Mouse (Mus musculus) small intestine, adult 2 months (tissue): ENCODE data around the gene H2-DMb2. TPM values are rescaled to one million over a fixed set of nuclear protein-coding genes. Genes with fewer than 3 reads are reported as not detected.

Experiments
- H3K27ac ChIP-seq: fragments of 200-500 bp; 2 replicates; pipeline ENCODE4 v1.5.1; 2012; ENCODE audit warnings: low read depth, low read length, control low read depth, inconsistent platforms; ENCODE audit not compliant: insufficient read depth
- H3K27me3 ChIP-seq: fragments of 200-500 bp; 2 replicates; pipeline ENCODE4 v1.6.1; 2012; ENCODE audit warnings: mild to moderate bottlenecking, moderate library complexity, low read length, inconsistent platforms; ENCODE audit not compliant: control insufficient read depth, insufficient read depth
- H3K36me3 ChIP-seq: fragments of 200-500 bp; 2 replicates; pipeline ENCODE4 v1.6.1; 2012; ENCODE audit warnings: mild to moderate bottlenecking, low read length, control low read depth, inconsistent platforms; ENCODE audit not compliant: control insufficient read depth, insufficient read depth
- H3K4me1 ChIP-seq: fragments of 200-500 bp; 2 replicates; pipeline ENCODE4 v1.6.1; 2012; ENCODE audit warnings: low read length, inconsistent platforms, mixed read lengths; ENCODE audit not compliant: control insufficient read depth, insufficient read depth, insufficient read length
- H3K4me3 ChIP-seq: fragments of 200-500 bp; 2 replicates; pipeline ENCODE4 v1.5.1; 2012; ENCODE audit warnings: low read depth, mild to moderate bottlenecking, control low read depth, inconsistent platforms, low read length, moderate library complexity
- CTCF ChIP-seq: fragments of 200-500 bp; IDR thresholded peaks from 2 replicates; pipeline ENCODE4 v1.5.1; 2012; ENCODE audit warnings: low read depth, mild to moderate bottlenecking, control low read depth, inconsistent platforms, low read length, moderate library complexity, mixed read lengths; ENCODE audit not compliant: insufficient replicate concordance, insufficient read length; ENCODE audit errors: extremely low read depth
- POLR2A ChIP-seq: fragments of 200-500 bp; IDR thresholded peaks from 2 replicates; pipeline ENCODE4 v1.6.1; 2012; ENCODE audit warnings: low read depth, mild to moderate bottlenecking, control low read depth, inconsistent platforms, low read length, moderate library complexity
- WGBS: fragments of 180-500 bp; shearing (Covaris S2); methylation state at CpG from one replicate; pipeline ENCODE4 v1.1.7; 2018; 5-methylcytosine and 5-hydroxymethylcytosine counted together
- polyA plus RNA-seq: library from polyadenylated mRNA; depleted of rRNA; stranded (reverse); fragments of >200 nt; gene quantifications from 2 replicates; pipeline ENCODE4 v1.2.3, GENCODE M21; 2012; rRNA removed

H2-DMb2 gene
- 12.7 and 25.4 TPM in 2 replicates for polyA plus RNA-seq

DNA sequence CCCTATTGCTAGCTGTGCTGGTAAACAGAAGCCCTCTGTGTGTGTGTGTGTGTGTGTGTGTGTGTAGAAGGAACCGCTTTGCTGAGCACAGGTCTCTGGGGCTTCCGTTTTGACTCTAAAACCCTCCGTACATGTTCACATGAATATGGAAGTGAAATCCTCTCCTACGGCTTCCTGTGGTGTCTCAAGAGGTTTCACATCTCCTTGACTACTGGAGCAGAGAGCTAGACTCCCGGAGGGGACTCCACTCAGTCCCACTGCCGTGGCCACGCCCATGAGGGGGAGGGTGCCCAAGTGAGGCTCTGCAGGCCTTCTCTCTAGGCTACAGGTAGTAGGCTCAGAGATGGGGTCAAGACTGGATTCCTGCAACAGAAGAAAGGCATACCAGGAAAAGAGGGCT lies at the start of gene H2-DMb2:
Gene H2-DMb2, plus strand, starts transcription at position 275 of the 400 bp plus-strand sequence.
- Histone ChIP-seq H3K36me3 (no peaks in the 10 kb centered on the region), H3K4me3 (no peak within 1 kb of the TSS), H3K27ac (peak within 1 kb of the TSS; percentile 72), H3K4me1 (no peaks in the 10 kb centered on the region; the same call in 1 of the 2 replicates), H3K27me3 (no peaks in the 10 kb centered on the region)
- TF ChIP-seq CTCF: no peak
- no peak for TF ChIP-seq POLR2A
- WGBS: 50% methylated on average over 7 of the region's 7 CpGs

DNA sequence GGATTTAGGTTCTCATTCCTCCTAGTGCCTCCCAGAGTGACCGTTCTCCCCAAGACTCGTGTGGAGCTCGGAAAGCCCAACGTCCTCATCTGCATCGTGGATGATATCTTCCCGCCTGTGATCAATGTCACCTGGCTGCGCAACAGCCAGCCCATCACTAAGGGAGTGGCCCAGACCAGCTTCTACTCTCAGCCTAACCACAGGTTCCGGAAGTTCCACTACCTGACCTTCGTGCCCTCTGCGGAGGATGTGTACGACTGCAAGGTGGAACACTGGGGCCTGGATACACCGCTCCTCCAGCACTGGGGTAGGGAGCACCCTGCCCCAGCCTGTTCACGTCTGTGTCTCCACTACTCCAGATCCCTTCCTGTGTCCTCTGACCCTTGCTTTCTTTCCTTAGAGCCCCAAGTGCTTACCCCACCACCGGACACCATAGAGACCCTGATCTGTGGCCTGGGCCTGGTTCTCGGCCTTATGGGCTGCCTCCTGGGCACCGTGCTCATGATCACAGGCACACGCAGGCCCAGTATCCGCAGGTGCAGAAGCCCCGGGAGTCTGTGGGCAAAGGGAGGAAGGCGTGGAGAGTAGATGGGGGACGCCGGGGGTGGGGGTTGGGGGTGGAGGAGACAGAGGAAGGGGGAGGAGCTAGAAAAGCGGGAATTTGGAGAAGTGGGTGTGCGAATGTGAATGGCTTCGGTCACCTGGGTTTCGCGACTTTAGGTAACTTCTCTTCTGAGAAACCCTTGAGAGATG lies 48.6 kb upstream of the H2-DMb2 start:
- Histone ChIP-seq H3K4me3 (0 out of 2 replicates have a peak overlapping the region, but pooled peaks have one; percentile 3), H3K27me3 (no peaks in the 10 kb centered on the region), H3K27ac (no peak overlapping the region), H3K36me3 (no peaks in the 10 kb centered on the region), H3K4me1 (peaks cover 16% of the 10 kb centered on the region; the same call in 1 of the 2 replicates)
- 83% methylated on average over 27 of the region's 27 CpGs for WGBS
- no peak for TF ChIP-seq CTCF
- TF ChIP-seq POLR2A: no peak

GRCm38 (mm10) chr17:34096497-34097010 lies 46.6 kb upstream of the H2-DMb2 start:
- TF ChIP-seq POLR2A: no peak
- TF ChIP-seq CTCF: no peak
- Histone ChIP-seq H3K27ac (no peak overlapping the region), H3K36me3 (no peaks in the 10 kb centered on the region), H3K4me1 (peaks cover 20% of the 10 kb centered on the region; the same call in 1 of the 2 replicates), H3K4me3 (no peak overlapping the region), H3K27me3 (no peaks in the 10 kb centered on the region)
- 45% methylated on average over 3 of the region's 3 CpGs for WGBS

GRCm38 (mm10) chr17:34097272-34097671 lies 45.8 kb upstream of the H2-DMb2 start:
- Histone ChIP-seq H3K27me3 (no peaks in the 10 kb centered on the region), H3K36me3 (no peaks in the 10 kb centered on the region), H3K4me3 (no peak overlapping the region), H3K27ac (no peak overlapping the region), H3K4me1 (peaks cover 25% of the 10 kb centered on the region; the same call in 1 of the 2 replicates)
- TF ChIP-seq POLR2A (no peak), CTCF (no peak)
- WGBS: 69% methylated on average over 5 of the region's 5 CpGs

DNA sequence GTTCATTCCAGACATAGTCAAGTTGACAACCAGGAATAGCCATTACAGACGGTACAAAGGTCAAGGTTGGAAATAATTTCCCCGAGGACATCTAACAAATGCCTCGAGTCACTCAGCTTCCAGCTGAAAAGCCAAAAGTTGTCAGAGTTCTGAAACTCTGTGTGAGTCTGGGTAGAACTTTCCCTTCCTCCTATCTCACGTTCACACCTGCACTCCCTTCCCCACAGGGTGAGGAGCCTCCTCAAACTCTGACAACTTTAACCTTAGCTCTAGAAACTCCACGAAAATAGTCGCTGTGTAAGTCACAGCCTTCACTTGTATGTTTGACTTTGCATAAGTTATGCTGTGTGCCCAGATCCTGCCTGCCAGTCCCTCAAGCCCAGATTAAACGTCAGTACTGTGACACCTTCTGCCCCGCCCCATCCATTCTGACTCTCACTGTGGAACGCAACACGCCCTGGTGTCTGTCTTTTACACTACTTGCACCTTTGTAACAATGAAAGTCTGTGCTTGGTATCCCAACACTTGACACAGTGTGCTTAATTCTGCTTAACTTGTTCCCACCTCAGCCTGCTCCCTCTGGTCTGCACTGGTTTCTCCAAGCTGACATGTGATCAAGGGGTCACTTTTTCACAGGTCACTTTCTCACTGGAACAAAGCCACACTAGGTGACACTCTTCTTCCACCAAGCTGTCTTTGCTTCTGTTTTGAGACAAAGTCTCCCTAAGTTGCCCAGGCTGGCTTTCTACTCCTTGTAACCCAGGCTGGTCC lies 44.2 kb upstream of the H2-DMb2 start:
- Histone ChIP-seq H3K36me3 (no peaks in the 10 kb centered on the region), H3K27me3 (no peaks in the 10 kb centered on the region), H3K4me1 (peaks cover 26% of the 10 kb centered on the region; the same call in 1 of the 2 replicates), H3K4me3 (no peak overlapping the region), H3K27ac (no peak overlapping the region)
- 18% methylated on average over 10 of the region's 10 CpGs for WGBS
- TF ChIP-seq CTCF: no peak
- no peak for TF ChIP-seq POLR2A

GRCm38 (mm10) chr17:34099531-34099930 lies 43.6 kb upstream of the H2-DMb2 start:
- peaks cover 26% of the 10 kb centered on the region; the same call in 1 of the 2 replicates for H3K4me1 ChIP-seq
- H3K27ac ChIP-seq: no peak overlapping the region
- no peaks in the 10 kb centered on the region for H3K27me3 ChIP-seq
- no peaks in the 10 kb centered on the region for H3K36me3 ChIP-seq
- TF ChIP-seq POLR2A: no peak
- TF ChIP-seq CTCF: no peak
- H3K4me3 ChIP-seq: no peak overlapping the region
- 20% methylated on average over 5 of the region's 5 CpGs for WGBS
